Mouse (Mus musculus) megakaryocyte, embryonic 14.5 days (primary cell): ENCODE measurements at regions not wholly inside any gene's neighbourhood (a gene's known extent, or its start where the extent isn't known, plus 50 kb on each side); places are given as distances from the start of the nearest gene placed in this dataset.

ENCODE experiments used
- FLI1 ChIP-seq: IDR thresholded peaks from 2 replicates; pipeline ENCODE4 v1.6.1; 2012; ENCODE audit warnings: low read length, inconsistent platforms, mixed read lengths
- GATA1 ChIP-seq: IDR thresholded peaks from 3 replicates; pipeline ENCODE4 v1.6.1; 2012; ENCODE audit warnings: mixed read lengths, low read length, inconsistent platforms, borderline replicate concordance

DNA sequence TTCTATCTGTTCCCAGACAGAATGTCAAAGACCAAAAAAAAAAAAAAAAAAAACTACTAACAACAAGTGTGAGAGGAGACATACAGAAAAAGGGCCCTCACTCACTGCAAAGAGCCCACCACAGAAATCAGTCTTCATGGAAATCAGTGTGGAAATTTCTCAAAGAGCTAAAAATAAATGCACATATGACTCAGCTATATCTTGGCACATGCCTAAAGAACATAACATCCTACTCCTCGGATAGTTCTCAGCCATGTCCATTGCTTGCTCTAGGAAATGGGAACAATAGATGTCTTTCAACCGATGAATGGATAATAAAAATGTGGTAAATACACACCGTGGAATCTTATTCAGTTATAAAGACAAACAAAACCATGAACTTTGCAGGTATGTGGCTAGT, 95.1 kb upstream of the Kctd3 start:
- no peak for TF ChIP-seq GATA1
- no peak for TF ChIP-seq FLI1
